Comparison of ENCODE assay signal across 32 mouse cellular contexts in the genomic region with DNA sequence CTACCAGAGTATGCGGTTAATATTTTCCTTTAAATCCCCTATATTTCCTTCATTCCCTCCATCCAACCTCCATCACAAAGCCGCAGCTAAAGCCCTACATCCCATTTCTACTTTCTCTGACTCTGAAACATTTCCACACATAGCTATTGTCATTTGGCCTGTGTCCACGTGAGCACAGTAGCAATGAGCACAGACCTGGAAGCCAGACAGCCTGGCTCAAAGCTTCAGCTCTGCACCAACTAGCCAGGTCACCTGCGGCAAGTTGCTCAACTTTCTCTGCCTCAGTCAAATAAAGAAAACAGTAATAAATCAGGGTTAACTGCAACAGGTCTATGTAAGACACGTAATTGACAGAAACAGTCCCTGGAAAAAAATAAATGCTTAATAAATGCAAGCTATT.
DNase-seq lines count a peak whose midpoint lies in the region; ATAC-seq lines count a peak whose summit lies in the region.
"Had no signal": no experiment of that assay in that cellular context is flagged by ENCODE, and none has a peak within 500 bp of the region (broad histone marks: within the 10 kb centered on the region; RNA-seq: fewer than 3 reads in every experiment).

No protein-coding gene starts in this region.

- WGBS in midbrain, embryonic 11.5 days = 89% methylated on average over 5 of the region's 5 CpGs

- no peak overlapping the region for H3K4me2 ChIP-seq in midbrain, embryonic 11.5 days
- H3K4me2 ChIP-seq: embryonic facial prominence, embryonic 13.5 days; forebrain, embryonic 12.5 days; heart, embryonic 15.5 days; hindbrain, embryonic 12.5 days; intestine, embryonic 15.5 days had no signal

- H3K4me3 ChIP-seq in midbrain, embryonic 11.5 days (ENCODE audit: low read depth, low read length) = no peak overlapping the region
- H3K4me3 ChIP-seq: embryonic facial prominence, embryonic 13.5 days; forebrain, embryonic 12.5 days; heart, embryonic 10.5 days; heart, embryonic 15.5 days; hindbrain, embryonic 12.5 days; intestine, embryonic 15.5 days had no signal

- no peaks in the 10 kb centered on the region for H3K36me3 ChIP-seq in midbrain, embryonic 11.5 days (ENCODE audit: control insufficient read depth, insufficient read depth, low read length)
- H3K36me3 ChIP-seq: embryonic facial prominence, embryonic 13.5 days; forebrain, embryonic 12.5 days; heart, embryonic 10.5 days; heart, embryonic 15.5 days; hindbrain, embryonic 12.5 days; intestine, embryonic 15.5 days had no signal

- H3K4me1 ChIP-seq in midbrain, embryonic 11.5 days (ENCODE audit: control insufficient read depth, insufficient read depth, low read length) = no peaks in the 10 kb centered on the region
- H3K4me1 ChIP-seq: embryonic facial prominence, embryonic 13.5 days; forebrain, embryonic 12.5 days; heart, embryonic 10.5 days; heart, embryonic 15.5 days; hindbrain, embryonic 12.5 days; intestine, embryonic 15.5 days had no signal

- DNase-seq in cerebellum, adult 11-12 months = peak; percentile 38
- DNase-seq in cerebellum, postnatal 4 days (ENCODE audit: low spot score in 2 of 2) = no peak
- DNase-seq in cerebellum, adult 18-20 months = peak; percentile 50 to 69
- peak; percentile 51 for DNase-seq in cerebellum, adult 9-11 months
- DNase-seq in fat pad, adult 2 months (ENCODE audit: extremely low read depth, low read depth, low spot score) = peak; percentile 95
- no peak for DNase-seq in midbrain, embryonic 11.5 days (ENCODE audit: low spot score, missing footprints)
- DNase-seq in natural killer cell, adult 2 months (ENCODE audit: low spot score in 2 of 2) = no peak
- no peak for DNase-seq in neural tube, embryonic 10.5 days (ENCODE audit: extremely low spot score, low spot score)
- DNase-seq: adrenal gland, adult 8-10 months; forebrain, postnatal 0 days; heart, postnatal 36 days; kidney, adult 9 months; kidney, postnatal 10 days; layer of hippocampus, postnatal 36 days; left cerebral cortex, postnatal 4 days; lung, adult 2 months; lung, postnatal 10 days; midbrain, embryonic 14.5 days; right cerebral cortex, postnatal 25 days; thymus, adult 18-20 months had no signal

- no peak for ATAC-seq in midbrain, embryonic 11.5 days (ENCODE audit: low FRiP score)
- ATAC-seq: activated CD4-positive, CD25-positive, alpha-beta regulatory T cell, adult 4 months; CD4-positive, CD25-positive, alpha-beta regulatory T cell, adult 4 months; forebrain, postnatal 0 days; hindbrain, postnatal 0 days; intestine, embryonic 15.5 days had no signal

- H3K27ac ChIP-seq in midbrain, embryonic 11.5 days (ENCODE audit: low read depth, low read length) = no peak overlapping the region
- H3K27ac ChIP-seq: embryonic facial prominence, embryonic 13.5 days; forebrain, embryonic 12.5 days; heart, embryonic 10.5 days; heart, embryonic 15.5 days; hindbrain, embryonic 12.5 days; hindbrain, postnatal 0 days; intestine, embryonic 15.5 days; liver, embryonic 14.5 days; macrophage; stomach, postnatal 0 days had no signal

- H3K27me3 ChIP-seq in midbrain, embryonic 11.5 days (ENCODE audit: control insufficient read depth, insufficient read depth, low read length) = no peaks in the 10 kb centered on the region
- H3K27me3 ChIP-seq: embryonic facial prominence, embryonic 13.5 days; forebrain, embryonic 12.5 days; heart, embryonic 15.5 days; hindbrain, embryonic 12.5 days; intestine, embryonic 15.5 days had no signal

- no peaks in the 10 kb centered on the region for H3K9me3 ChIP-seq in midbrain, embryonic 11.5 days (ENCODE audit: control insufficient read depth, low read length)
- H3K9me3 ChIP-seq: embryonic facial prominence, embryonic 13.5 days; forebrain, embryonic 12.5 days; heart, embryonic 10.5 days; heart, embryonic 15.5 days; hindbrain, embryonic 12.5 days; intestine, embryonic 15.5 days had no signal

- no peak overlapping the region for H3K9ac ChIP-seq in midbrain, embryonic 11.5 days (ENCODE audit: low read length)
- H3K9ac ChIP-seq: embryonic facial prominence, embryonic 13.5 days; forebrain, embryonic 12.5 days; forebrain, postnatal 0 days; heart, embryonic 15.5 days; hindbrain, embryonic 12.5 days; intestine, embryonic 15.5 days; liver, embryonic 14.5 days had no signal

Comparison
In these comparisons a context has a peak if more than half of its experiments do, and no peak if none do; other contexts are left out.
1. DNase-seq: peak in cerebellum, adult 11-12 months (single experiment), cerebellum, adult 18-20 months (2 of 2), cerebellum, adult 9-11 months (single experiment) and fat pad, adult 2 months (single experiment); none in cerebellum, postnatal 4 days (0 of 2), midbrain, embryonic 11.5 days (single experiment), natural killer cell, adult 2 months (0 of 2) and neural tube, embryonic 10.5 days (single experiment).